Mouse (Mus musculus): Measurements from ENCODE around the gene Bcl2. TPM values are rescaled to one million over a fixed set of nuclear protein-coding genes. Genes with fewer than 3 reads are reported as not detected.

The Bcl2 gene
- polyA plus RNA-seq, 1 experiment from 2014 or later, result 10.4 TPM

- peaks cover 19% of the 10 kb centered on the region for H3K4me1 ChIP-seq (ENCODE audit: control insufficient read depth, insufficient read depth, low read length)
- ATAC-seq (replicated peaks; ENCODE audit: extremely low read depth, insufficient read depth, low FRiP score), result no peak
- H3K27me3 ChIP-seq (ENCODE audit: control insufficient read depth, insufficient read depth, low read length), result no peaks in the 10 kb centered on the region
- H3K27ac ChIP-seq (ENCODE audit: low read length), result no peak overlapping the region
- 40% methylated on average over 4 of the region's 4 CpGs for WGBS
- H3K36me3 ChIP-seq (ENCODE audit: control insufficient read depth, insufficient read depth), result no peaks in the 10 kb centered on the region
- no peaks in the 10 kb centered on the region for H3K9me3 ChIP-seq (replicated peaks; ENCODE audit: control insufficient read depth, low read length)
- H3K9ac ChIP-seq (ENCODE audit: low read length), result no peak overlapping the region
- H3K4me3 ChIP-seq (ENCODE audit: low read length), result no peak overlapping the region
- no peak overlapping the region for H3K4me2 ChIP-seq (ENCODE audit: low read depth, low read length)
Measured at GRCm38 (mm10) chr1:106702471-106703175, 11.5 kb downstream of the Bcl2 start.

- Histone ChIP-seq H3K36me3 (ENCODE audit: control insufficient read depth, insufficient read depth) (no peaks in the 10 kb centered on the region), H3K9ac (ENCODE audit: low read length) (no peak overlapping the region), H3K4me1 (ENCODE audit: control insufficient read depth, insufficient read depth, low read length) (peaks cover 18% of the 10 kb centered on the region), H3K27ac (ENCODE audit: low read length) (no peak overlapping the region), H3K4me3 (ENCODE audit: low read length) (no peak overlapping the region), H3K4me2 (ENCODE audit: low read depth, low read length) (no peak overlapping the region), H3K9me3 (replicated peaks; ENCODE audit: control insufficient read depth, low read length) (no peaks in the 10 kb centered on the region), H3K27me3 (ENCODE audit: control insufficient read depth, insufficient read depth, low read length) (no peaks in the 10 kb centered on the region)
- no peak for ATAC-seq (replicated peaks; ENCODE audit: extremely low read depth, insufficient read depth, low FRiP score)
- WGBS, result 85% methylated on average over 9 of the region's 9 CpGs
Measured at GRCm38 (mm10) chr1:106700520-106701114, 13.5 kb downstream of the Bcl2 start.

GRCm38 (mm10) chr1:106696472-106696871 lies 17.6 kb downstream of the Bcl2 start:
- H3K4me2 ChIP-seq (ENCODE audit: low read depth, low read length), result no peak overlapping the region
- H3K4me1 ChIP-seq (ENCODE audit: control insufficient read depth, insufficient read depth, low read length), result peaks cover 13% of the 10 kb centered on the region; the same call in 1 of the 2 replicates
- ATAC-seq (replicated peaks; ENCODE audit: extremely low read depth, insufficient read depth, low FRiP score), result no peak
- H3K36me3 ChIP-seq (ENCODE audit: control insufficient read depth, insufficient read depth), result no peaks in the 10 kb centered on the region
- no peak overlapping the region for H3K27ac ChIP-seq (ENCODE audit: low read length)
- H3K27me3 ChIP-seq (ENCODE audit: control insufficient read depth, insufficient read depth, low read length), result no peaks in the 10 kb centered on the region
- H3K9ac ChIP-seq (ENCODE audit: low read length), result no peak overlapping the region
- H3K9me3 ChIP-seq (replicated peaks; ENCODE audit: control insufficient read depth, low read length), result no peaks in the 10 kb centered on the region
- WGBS, result 85% methylated on average over 5 of the region's 5 CpGs
- H3K4me3 ChIP-seq (ENCODE audit: low read length), result no peak overlapping the region

- 50% methylated on average over 4 of the region's 4 CpGs for WGBS
Measured at GRCm38 (mm10) chr1:106695649-106696048, 18.4 kb downstream of the Bcl2 start.

GRCm38 (mm10) chr1:106694316-106694715 lies 19.8 kb downstream of the Bcl2 start:
- ATAC-seq (replicated peaks; ENCODE audit: extremely low read depth, insufficient read depth, low FRiP score), result peak; percentile 46; the same call in 1 of the 2 replicates
- no peak overlapping the region for H3K4me3 ChIP-seq (ENCODE audit: low read length)
- no peaks in the 10 kb centered on the region for H3K9me3 ChIP-seq (replicated peaks; ENCODE audit: control insufficient read depth, low read length)
- WGBS, result 62% methylated on average over 6 of the region's 6 CpGs
- no peak overlapping the region for H3K27ac ChIP-seq (ENCODE audit: low read length)
- H3K4me1 ChIP-seq (ENCODE audit: control insufficient read depth, insufficient read depth, low read length), result peaks cover 13% of the 10 kb centered on the region; the same call in 1 of the 2 replicates
- H3K27me3 ChIP-seq (ENCODE audit: control insufficient read depth, insufficient read depth, low read length), result no peaks in the 10 kb centered on the region
- H3K4me2 ChIP-seq (ENCODE audit: low read depth, low read length), result no peak overlapping the region
- H3K9ac ChIP-seq (ENCODE audit: low read length), result no peak overlapping the region
- H3K36me3 ChIP-seq (ENCODE audit: control insufficient read depth, insufficient read depth), result no peaks in the 10 kb centered on the region

More at GRCm38 (mm10) chr1:106695649-106696048, 18.4 kb downstream of the Bcl2 start:
- Histone ChIP-seq H3K4me2 (ENCODE audit: low read depth, low read length) (no peak overlapping the region), H3K36me3 (ENCODE audit: control insufficient read depth, insufficient read depth) (no peaks in the 10 kb centered on the region), H3K27me3 (ENCODE audit: control insufficient read depth, insufficient read depth, low read length) (no peaks in the 10 kb centered on the region), H3K4me1 (ENCODE audit: control insufficient read depth, insufficient read depth, low read length) (peaks cover 13% of the 10 kb centered on the region; the same call in 1 of the 2 replicates), H3K27ac (ENCODE audit: low read length) (no peak overlapping the region), H3K9me3 (replicated peaks; ENCODE audit: control insufficient read depth, low read length) (no peaks in the 10 kb centered on the region), H3K9ac (ENCODE audit: low read length) (no peak overlapping the region), H3K4me3 (ENCODE audit: low read length) (no peak overlapping the region)
- peak; percentile 66 for ATAC-seq (replicated peaks; ENCODE audit: extremely low read depth, insufficient read depth, low FRiP score)

- no peaks in the 10 kb centered on the region for H3K36me3 ChIP-seq (ENCODE audit: control insufficient read depth, insufficient read depth)
- H3K9ac ChIP-seq (ENCODE audit: low read length), result no peak overlapping the region
- H3K27me3 ChIP-seq (ENCODE audit: control insufficient read depth, insufficient read depth, low read length), result no peaks in the 10 kb centered on the region
- no peak overlapping the region for H3K4me2 ChIP-seq (ENCODE audit: low read depth, low read length)
- no peak for ATAC-seq (replicated peaks; ENCODE audit: extremely low read depth, insufficient read depth, low FRiP score)
- H3K4me3 ChIP-seq (ENCODE audit: low read length), result no peak overlapping the region
- H3K27ac ChIP-seq (ENCODE audit: low read length), result no peak overlapping the region
- no peaks in the 10 kb centered on the region for H3K9me3 ChIP-seq (replicated peaks; ENCODE audit: control insufficient read depth, low read length)
- H3K4me1 ChIP-seq (ENCODE audit: control insufficient read depth, insufficient read depth, low read length), result peaks cover 17% of the 10 kb centered on the region
Measured at GRCm38 (mm10) chr1:106692599-106692998, 21.5 kb downstream of the Bcl2 start.

GRCm38 (mm10) chr1:106690887-106691286 lies 23.2 kb downstream of the Bcl2 start:
- H3K4me1 ChIP-seq (ENCODE audit: control insufficient read depth, insufficient read depth, low read length), result peaks cover 22% of the 10 kb centered on the region
- H3K9me3 ChIP-seq (replicated peaks; ENCODE audit: control insufficient read depth, low read length), result no peaks in the 10 kb centered on the region
- WGBS, result 79% methylated on average over 6 of the region's 6 CpGs
- H3K4me2 ChIP-seq (ENCODE audit: low read depth, low read length), result no peak overlapping the region
- no peak overlapping the region for H3K9ac ChIP-seq (ENCODE audit: low read length)
- H3K27me3 ChIP-seq (ENCODE audit: control insufficient read depth, insufficient read depth, low read length), result no peaks in the 10 kb centered on the region
- H3K27ac ChIP-seq (ENCODE audit: low read length), result no peak overlapping the region
- no peak overlapping the region for H3K4me3 ChIP-seq (ENCODE audit: low read length)
- H3K36me3 ChIP-seq (ENCODE audit: control insufficient read depth, insufficient read depth), result no peaks in the 10 kb centered on the region
- no peak for ATAC-seq (replicated peaks; ENCODE audit: extremely low read depth, insufficient read depth, low FRiP score)

GRCm38 (mm10) chr1:106688161-106688516 lies 25.9 kb downstream of the Bcl2 start:
- Histone ChIP-seq H3K9ac (ENCODE audit: low read length) (no peak overlapping the region), H3K36me3 (ENCODE audit: control insufficient read depth, insufficient read depth) (no peaks in the 10 kb centered on the region), H3K4me2 (ENCODE audit: low read depth, low read length) (peak overlapping the region; percentile 31), H3K9me3 (replicated peaks; ENCODE audit: control insufficient read depth, low read length) (no peaks in the 10 kb centered on the region), H3K4me3 (ENCODE audit: low read length) (no peak overlapping the region), H3K27me3 (ENCODE audit: control insufficient read depth, insufficient read depth, low read length) (no peaks in the 10 kb centered on the region), H3K4me1 (ENCODE audit: control insufficient read depth, insufficient read depth, low read length) (peaks cover 15% of the 10 kb centered on the region), H3K27ac (ENCODE audit: low read length) (peak overlapping the region; percentile 12; the same call in 1 of the 2 replicates)
- WGBS, result 19% methylated on average over 5 of the region's 5 CpGs
- ATAC-seq (replicated peaks; ENCODE audit: extremely low read depth, insufficient read depth, low FRiP score), result peak; percentile 28; the same call in 1 of the 2 replicates

- Histone ChIP-seq H3K9me3 (replicated peaks; ENCODE audit: control insufficient read depth, low read length) (no peaks in the 10 kb centered on the region), H3K9ac (ENCODE audit: low read length) (no peak overlapping the region), H3K27me3 (ENCODE audit: control insufficient read depth, insufficient read depth, low read length) (no peaks in the 10 kb centered on the region), H3K36me3 (ENCODE audit: control insufficient read depth, insufficient read depth) (no peaks in the 10 kb centered on the region), H3K4me1 (ENCODE audit: control insufficient read depth, insufficient read depth, low read length) (peaks cover 15% of the 10 kb centered on the region), H3K4me3 (ENCODE audit: low read length) (no peak overlapping the region), H3K27ac (ENCODE audit: low read length) (peak overlapping the region; percentile 12; the same call in 1 of the 2 replicates), H3K4me2 (ENCODE audit: low read depth, low read length) (peak overlapping the region; percentile 31)
- ATAC-seq (replicated peaks; ENCODE audit: extremely low read depth, insufficient read depth, low FRiP score), result peak; percentile 39; the same call in 1 of the 2 replicates
- 57% methylated on average over 18 of the region's 18 CpGs for WGBS
Measured at GRCm38 (mm10) chr1:106687435-106688160, 26.5 kb downstream of the Bcl2 start.
